In the genomic region with DNA sequence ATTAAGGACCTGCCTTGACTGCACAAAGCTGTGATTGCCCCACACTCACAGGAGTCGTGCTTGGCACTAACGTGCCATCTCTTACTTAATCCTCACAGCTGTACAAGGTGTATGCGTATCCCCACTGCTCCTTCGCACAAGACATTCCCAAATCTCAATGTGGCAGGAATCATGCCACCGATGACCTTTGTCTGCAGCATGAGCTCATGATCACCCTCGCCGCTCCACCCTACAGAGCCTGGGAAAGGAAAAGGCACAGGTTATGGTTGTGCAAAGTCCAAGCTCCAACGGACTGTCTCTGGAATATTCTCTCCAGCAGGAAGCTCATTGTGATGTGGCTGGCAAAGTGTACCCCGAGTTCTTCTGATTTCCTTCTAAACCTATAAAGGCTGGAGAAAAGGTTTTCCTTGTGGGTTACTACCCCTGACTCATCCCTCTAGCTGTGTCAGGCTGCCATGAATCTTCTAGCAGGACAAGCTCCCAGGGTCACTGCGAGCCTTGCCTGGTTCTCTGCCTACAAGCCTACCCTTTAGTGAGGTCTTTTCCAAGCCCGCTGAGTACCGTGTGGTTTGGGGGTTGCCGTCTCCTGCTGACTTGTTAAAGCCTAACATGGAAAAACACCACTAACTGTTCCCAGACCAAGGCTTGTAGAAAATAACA, we compare ENCODE assay signal across 30 mouse cellular contexts. TPM values are rescaled to one million over a fixed set of nuclear protein-coding genes. Genes with fewer than 3 reads are reported as not detected.
DNase-seq lines count a peak whose midpoint lies in the region; ATAC-seq and TF ChIP-seq lines count a peak whose summit lies in the region.
"Had no signal": no experiment of that assay in that cellular context is flagged by ENCODE, and none has a peak within 500 bp of the region (broad histone marks: within the 10 kb centered on the region; RNA-seq: fewer than 3 reads in every experiment).

No protein-coding gene starts in this region.

- 64% methylated on average over 13 of the region's 13 CpGs for WGBS in kidney, adult 2 months
- 90% methylated on average over 13 of the region's 13 CpGs for WGBS in kidney, embryonic 14.5 days

- H3K9ac ChIP-seq in kidney, embryonic 14.5 days (ENCODE audit: low read depth, low read length) = no peak overlapping the region
- H3K9ac ChIP-seq: embryonic facial prominence, embryonic 12.5 days; forebrain, postnatal 0 days; heart, embryonic 13.5 days; hindbrain, embryonic 14.5 days; limb, embryonic 12.5 days; liver, embryonic 14.5 days; lung, embryonic 15.5 days; neural tube, embryonic 12.5 days had no signal

- H3K4me1 ChIP-seq in kidney, adult 2 months (ENCODE audit: control insufficient read depth, insufficient read depth, low read length) = peaks cover 40% of the 10 kb centered on the region
- peaks cover 9% of the 10 kb centered on the region; the same call in 1 of the 2 replicates for H3K4me1 ChIP-seq in kidney, embryonic 14.5 days (ENCODE audit: control insufficient read depth, insufficient read depth, low read length)

- ATAC-seq in kidney, embryonic 14.5 days (ENCODE audit: low FRiP score, low TSS enrichment) = no peak
- ATAC-seq: forebrain, postnatal 0 days; inflammation-experienced regulatory T-cells, adult 6 months had no signal

- DNase-seq in kidney, adult 2 months = peak; percentile 85
- peak; percentile 79 for DNase-seq in adrenal gland, adult 8-10 months
- peak; percentile 62 for DNase-seq in adrenal gland, postnatal 25 days
- DNase-seq in kidney, postnatal 25 days = peak; percentile 52 to 85
- no peak for DNase-seq in lung, postnatal 14 days
- DNase-seq in heart, postnatal 36 days = no peak
- DNase-seq: B cell, adult 2 months; cerebellum, adult 2 months; cerebellum, postnatal 25 days; forebrain, postnatal 0 days; gastrocnemius, postnatal 14 days; heart, adult 18-20 months; heart, postnatal 14 days; layer of hippocampus, postnatal 36 days; lung, postnatal 4 days; midbrain, embryonic 14.5 days; right cerebral cortex, postnatal 14 days; thymus, postnatal 25 days had no signal

- TF ChIP-seq POLR2A in kidney, adult 2 months (IDR thresholded peaks at IDR 0.05; ENCODE audit: low read depth, low read length) = no peak

- intact Hi-C loops in heart, postnatal 36 days (cut with DNase I) = no loop called here

- H3K36me3 ChIP-seq in kidney, adult 2 months (ENCODE audit: control insufficient read depth, insufficient read depth, low read length) = no peaks in the 10 kb centered on the region
- H3K36me3 ChIP-seq in kidney, embryonic 14.5 days (ENCODE audit: control insufficient read depth, insufficient read depth, low read length) = no peaks in the 10 kb centered on the region
- H3K36me3 ChIP-seq: embryonic facial prominence, embryonic 12.5 days; G1E; heart, embryonic 13.5 days; limb, embryonic 12.5 days; lung, embryonic 15.5 days; neural tube, embryonic 12.5 days had no signal

- H3K9me3 ChIP-seq in kidney, embryonic 14.5 days (ENCODE audit: control insufficient read depth, low read length) = no peaks in the 10 kb centered on the region
- H3K9me3 ChIP-seq: embryonic facial prominence, embryonic 12.5 days; G1E; heart, embryonic 13.5 days; limb, embryonic 12.5 days; lung, embryonic 15.5 days; neural tube, embryonic 12.5 days had no signal

- H3K27ac ChIP-seq in kidney, adult 2 months (ENCODE audit: insufficient read depth, low read depth, low read length) = peak overlapping the region; percentile 86
- no peak overlapping the region for H3K27ac ChIP-seq in kidney, embryonic 14.5 days (ENCODE audit: low read depth, low read length)
- H3K27ac ChIP-seq: embryonic facial prominence, embryonic 12.5 days; heart, embryonic 13.5 days; hindbrain, embryonic 14.5 days; layer of hippocampus, adult 2 months; limb, embryonic 12.5 days; liver, embryonic 14.5 days; neural tube, embryonic 12.5 days had no signal

- no peak overlapping the region for H3K4me2 ChIP-seq in kidney, embryonic 14.5 days (replicated peaks; ENCODE audit: low read depth, low read length)
- H3K4me2 ChIP-seq: embryonic facial prominence, embryonic 12.5 days; heart, embryonic 13.5 days; hindbrain, embryonic 14.5 days; limb, embryonic 12.5 days; lung, embryonic 15.5 days; neural tube, embryonic 12.5 days had no signal

- H3K27me3 ChIP-seq in kidney, adult 2 months (replicated peaks; ENCODE audit: control insufficient read depth, insufficient read depth, low read length) = no peaks in the 10 kb centered on the region
- H3K27me3 ChIP-seq in kidney, embryonic 14.5 days (ENCODE audit: control insufficient read depth, insufficient read depth, low read length) = no peaks in the 10 kb centered on the region
- H3K27me3 ChIP-seq: CH12.LX; embryonic facial prominence, embryonic 12.5 days; heart, embryonic 13.5 days; lung, embryonic 15.5 days; neural tube, embryonic 12.5 days had no signal

- H3K4me3 ChIP-seq in kidney, adult 2 months (ENCODE audit: insufficient read depth, low read depth, low read length) = no peak overlapping the region
- no peak overlapping the region for H3K4me3 ChIP-seq in kidney, embryonic 14.5 days (ENCODE audit: low read length)
- H3K4me3 ChIP-seq: embryonic facial prominence, embryonic 12.5 days; heart, embryonic 13.5 days; layer of hippocampus, adult 2 months; limb, embryonic 12.5 days; lung, embryonic 15.5 days; neural tube, embryonic 12.5 days had no signal

- TF ChIP-seq CTCF in kidney, adult 2 months (conservative IDR thresholded peaks at IDR 0.05; ENCODE audit: insufficient read depth, insufficient read length, low read depth, low read length) = no peak

RNA-seq across cellular contexts. Expression of a gene that starts 4.3 kb away (rescaled TPM):
- 5.6 and 6.8 TPM in 2 replicates for polyA plus RNA-seq in kidney, adult 2 months (2012; rRNA removed)
- polyA plus RNA-seq in kidney, embryonic 14.5 days (2014; fragmentation: Nextera tagmentation; extraction: Ambion mirVana) = 2.5 and 3.6 TPM in 2 replicates
- total RNA-seq in adrenal gland, adult 8-10 months (2022) = 10 to 100 TPM; 42.5 to 75.0 (median 45.4) TPM
- total RNA-seq in adrenal gland, postnatal 25 days (2021) = 37.4 and 37.5 TPM in 2 replicates
- 10 to 100 TPM in 1 of 2 experiments, 1 to 10 TPM in 1; 7.9 to 13.5 TPM for total RNA-seq in heart, postnatal 36 days (2021)

RNA-seq across cellular contexts. Expression of a gene that starts 31.0 kb away (rescaled TPM):
- 9.8 and 11.2 TPM in 2 replicates for polyA plus RNA-seq in kidney, adult 2 months (2012; rRNA removed)
- polyA plus RNA-seq in kidney, embryonic 14.5 days (2014; fragmentation: Nextera tagmentation; extraction: Ambion mirVana) = 7.6 and 7.7 TPM in 2 replicates
- 10 to 100 TPM; 11.4 to 15.7 (median 12.9) TPM for total RNA-seq in adrenal gland, adult 8-10 months (2022)
- total RNA-seq in adrenal gland, postnatal 25 days (2021) = 12.1 and 13.5 TPM in 2 replicates
- 1 to 10 TPM; 4.6 to 5.4 TPM for total RNA-seq in heart, postnatal 36 days (2021)

RNA-seq across cellular contexts. Expression of a gene that starts 49.6 kb away (rescaled TPM):
- 64.1 and 66.7 TPM in 2 replicates for polyA plus RNA-seq in kidney, adult 2 months (2012; rRNA removed)
- 61.1 and 65.8 TPM in 2 replicates for polyA plus RNA-seq in kidney, embryonic 14.5 days (2014; fragmentation: Nextera tagmentation; extraction: Ambion mirVana)
- 100 to 1,000 TPM; 178 to 376 (median 294) TPM for total RNA-seq in adrenal gland, adult 8-10 months (2022)
- total RNA-seq in adrenal gland, postnatal 25 days (2021) = 160 and 211 TPM in 2 replicates
- 10 to 100 TPM; 18.0 to 20.1 TPM for total RNA-seq in heart, postnatal 36 days (2021)

Comparison
In these comparisons a context has a peak if more than half of its experiments do, and no peak if none do; other contexts are left out.
1. DNase-seq: peak in kidney, adult 2 months (single experiment), adrenal gland, adult 8-10 months (single experiment), adrenal gland, postnatal 25 days (single experiment) and kidney, postnatal 25 days (2 of 2); none in lung, postnatal 14 days (single experiment) and heart, postnatal 36 days (0 of 2).